Mouse (Mus musculus): ENCODE data around the gene Hmgn1. TPM values are rescaled to one million over a fixed set of nuclear protein-coding genes. Genes with fewer than 3 reads are reported as not detected.

Hmgn1 gene
- 10 to 100 TPM; 49.9 to 58.0 TPM for total RNA-seq (2021)
- long read RNA-seq, experiment 1, transcript Hmgn1-201 (6 exons, 2,174 nt): major isoform, 29 of 36 reads
- long read RNA-seq, experiment 1, partial matches to known transcripts: 0 of 36 reads
- long read RNA-seq, experiment 1, other reads (novel, unspliced or antisense): 7 of 36 reads
- long read RNA-seq, experiment 2, transcript Hmgn1-201 (6 exons, 2,174 nt): major isoform, 27 of 36 reads
- long read RNA-seq, experiment 2, partial matches to known transcripts: 2 of 36 reads
- long read RNA-seq, experiment 2, other reads (novel, unspliced or antisense): 7 of 36 reads

DNA sequence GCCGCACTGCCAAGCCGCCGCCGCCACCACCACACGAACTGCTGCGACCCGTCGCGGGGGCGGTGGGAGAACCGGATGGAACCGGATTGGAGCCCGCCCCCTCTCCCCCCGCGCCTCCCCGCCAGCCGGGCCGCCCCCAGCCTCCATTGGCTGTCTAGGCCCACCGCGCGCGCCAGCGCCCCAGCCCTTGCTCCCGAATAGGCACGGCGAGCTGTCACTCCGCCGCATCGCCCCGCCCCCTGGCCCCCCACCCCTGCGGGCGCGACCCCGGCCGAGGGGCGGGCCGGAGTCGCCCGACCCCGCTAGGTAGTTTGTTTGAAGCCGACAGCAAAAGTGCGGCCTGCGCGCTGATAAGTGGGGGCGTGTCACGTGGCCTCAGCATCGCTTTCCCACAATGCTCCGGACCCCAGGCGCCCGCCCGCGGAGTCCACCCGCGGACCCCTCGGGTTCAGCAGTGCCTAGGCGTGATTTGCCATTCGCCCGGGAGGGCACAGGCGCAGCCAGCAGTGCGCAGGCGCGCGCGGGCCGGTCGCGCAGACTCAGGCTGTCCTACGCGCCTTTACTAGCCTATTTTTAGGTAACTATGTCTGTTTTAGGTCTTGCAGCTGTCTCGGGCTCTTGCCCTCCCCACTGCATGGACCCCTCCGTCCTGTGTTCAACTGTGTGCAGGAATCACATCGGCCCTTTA, at the start of gene Hmgn1:
TSS of gene Hmgn1 (minus strand) at position 73 of the 688 bp plus-strand sequence.
- intact Hi-C loops (cut with DNase I): loop anchor here (2.0 kb wide), 1 partner anchor 45 kb away; the partner anchor contains the start of gene Brwd1
- DNase-seq (ENCODE audit: low spot score in 2 of 2): peak; percentile 95 to 96

DNA sequence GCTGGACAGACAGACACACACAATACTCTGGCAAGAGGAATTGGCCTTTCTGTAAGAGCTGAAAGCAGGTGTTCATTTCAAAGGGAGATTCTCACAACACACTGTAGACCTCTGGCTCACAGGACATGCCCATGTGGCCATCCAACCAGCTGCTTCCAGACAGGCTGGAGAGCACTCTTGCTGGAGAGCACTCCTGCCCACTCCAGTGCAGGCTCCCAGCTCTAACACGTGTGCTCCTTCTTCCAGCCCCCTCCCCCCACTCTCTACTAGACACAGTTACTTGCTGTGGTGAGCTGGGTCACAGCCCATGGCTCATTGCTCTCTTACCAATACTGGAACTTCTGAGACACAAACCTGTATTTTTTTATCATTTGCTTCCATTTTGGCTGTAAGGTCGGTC, 47.9 kb upstream of the Hmgn1 start:
- intact Hi-C loops (cut with DNase I): no loop called here
- no peak for DNase-seq (ENCODE audit: low spot score in 2 of 2)

DNA sequence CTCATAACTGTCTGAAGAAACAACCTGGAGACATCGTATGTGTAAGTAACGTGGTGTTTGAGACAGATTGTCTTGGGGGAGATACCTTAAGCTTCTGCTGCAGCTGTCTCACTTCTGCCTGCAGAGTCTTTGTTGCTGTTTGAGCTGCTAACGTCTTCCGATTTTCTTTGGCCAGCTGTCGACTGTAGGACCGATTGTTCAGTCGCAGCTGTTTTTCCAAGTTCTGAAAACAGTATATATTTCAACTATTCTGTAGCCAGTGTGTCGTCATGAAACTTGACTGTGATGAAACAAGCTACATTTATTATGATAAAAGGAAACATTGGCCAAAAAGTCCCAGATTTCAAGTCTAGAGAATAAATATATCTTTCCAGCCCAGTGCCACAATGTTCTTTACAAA, 46.1 kb upstream of the Hmgn1 start:
- intact Hi-C loops (cut with DNase I): no loop called here
- DNase-seq (ENCODE audit: low spot score in 2 of 2): no peak

DNA sequence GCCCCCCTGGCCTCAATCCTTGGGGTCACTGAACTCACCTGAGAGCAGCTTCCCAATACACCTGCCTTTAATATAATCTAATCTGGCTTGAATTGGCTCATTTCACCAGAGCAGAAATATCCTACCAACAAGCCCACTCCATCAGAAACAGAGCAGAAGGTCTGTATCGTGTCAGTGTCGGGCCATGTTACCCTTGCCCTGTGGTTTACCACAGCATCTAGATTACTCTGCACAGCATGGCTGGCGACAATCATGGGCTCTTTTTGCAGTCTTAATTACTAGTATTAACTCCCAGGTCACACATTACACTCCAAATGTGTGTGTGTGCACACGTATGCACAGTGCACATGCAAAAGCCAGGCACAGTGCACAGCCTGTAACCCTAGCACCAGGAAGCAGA, 41.3 kb upstream of the Hmgn1 start:
- intact Hi-C loops (cut with DNase I): no loop called here
- no peak for DNase-seq (ENCODE audit: low spot score in 2 of 2)

DNA sequence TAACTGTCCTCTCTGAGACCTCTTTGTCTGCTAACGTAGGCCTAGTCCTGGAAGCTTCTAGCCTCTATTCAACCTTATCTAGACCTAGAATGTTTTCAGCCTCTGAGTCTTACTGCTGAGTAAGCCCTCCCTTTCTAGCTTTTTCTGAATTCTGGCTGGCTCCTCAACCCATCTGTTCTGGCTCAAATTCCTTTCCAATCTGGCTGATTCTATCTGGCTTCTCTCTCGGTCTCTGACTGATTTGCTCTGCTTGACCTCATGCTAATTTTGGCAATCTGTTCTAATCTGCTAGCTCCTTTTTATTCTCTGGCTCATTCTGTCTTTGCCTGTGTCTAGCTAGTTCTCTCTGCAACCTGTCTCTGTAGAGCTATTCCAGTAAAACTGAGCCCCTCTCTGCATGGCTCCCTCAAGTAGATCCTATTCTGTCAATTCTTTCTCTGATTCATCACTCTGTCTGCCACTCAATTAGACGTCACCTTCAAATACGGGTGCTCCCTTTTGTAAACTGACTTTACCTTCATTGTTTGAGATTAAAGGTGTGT, 38.3 kb upstream of the Hmgn1 start:
- no peak for DNase-seq (ENCODE audit: low spot score in 2 of 2)
- intact Hi-C loops (cut with DNase I): no loop called here

DNA sequence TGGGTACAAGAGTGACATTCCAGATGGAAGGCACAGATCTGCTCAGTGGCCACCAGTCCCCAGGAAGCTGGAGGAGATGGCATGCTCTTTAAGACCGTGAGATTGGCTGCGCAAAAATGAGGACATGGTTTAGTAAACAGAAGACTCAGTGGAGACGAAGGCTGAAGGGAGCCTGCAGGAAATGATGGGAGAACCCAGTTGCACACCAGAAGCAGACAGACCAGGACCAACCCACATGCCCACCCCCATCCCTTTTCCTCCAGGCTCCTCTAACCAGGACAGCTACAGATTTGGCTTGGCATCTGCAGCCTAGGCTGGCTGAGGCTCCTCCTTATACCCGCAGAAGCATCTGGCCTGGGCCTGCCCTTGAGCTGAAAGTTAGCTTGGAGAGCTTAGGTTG, 33.8 kb upstream of the Hmgn1 start:
- intact Hi-C loops (cut with DNase I): no loop called here
- no peak for DNase-seq (ENCODE audit: low spot score in 2 of 2)

DNA sequence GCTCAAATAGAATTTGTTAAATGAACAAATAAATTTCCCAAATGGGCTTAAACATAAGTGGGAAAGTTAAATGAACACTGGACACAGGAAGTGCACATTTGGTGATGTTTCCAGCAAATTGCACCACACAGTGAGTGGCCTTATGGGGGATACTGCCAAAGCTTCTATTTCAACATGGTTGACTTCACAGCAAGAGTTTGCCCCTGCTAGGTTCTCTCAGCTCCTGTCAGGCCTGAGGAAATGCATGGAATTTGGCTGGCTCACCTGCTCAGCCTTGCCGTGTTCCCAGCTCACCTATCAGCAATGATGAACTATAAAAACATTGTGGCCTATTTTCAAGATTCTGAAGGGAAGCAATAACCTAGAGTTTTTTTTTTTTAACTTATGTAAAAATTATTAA, 33.4 kb upstream of the Hmgn1 start:
- DNase-seq (ENCODE audit: low spot score in 2 of 2): no peak
- intact Hi-C loops (cut with DNase I): no loop called here

DNA sequence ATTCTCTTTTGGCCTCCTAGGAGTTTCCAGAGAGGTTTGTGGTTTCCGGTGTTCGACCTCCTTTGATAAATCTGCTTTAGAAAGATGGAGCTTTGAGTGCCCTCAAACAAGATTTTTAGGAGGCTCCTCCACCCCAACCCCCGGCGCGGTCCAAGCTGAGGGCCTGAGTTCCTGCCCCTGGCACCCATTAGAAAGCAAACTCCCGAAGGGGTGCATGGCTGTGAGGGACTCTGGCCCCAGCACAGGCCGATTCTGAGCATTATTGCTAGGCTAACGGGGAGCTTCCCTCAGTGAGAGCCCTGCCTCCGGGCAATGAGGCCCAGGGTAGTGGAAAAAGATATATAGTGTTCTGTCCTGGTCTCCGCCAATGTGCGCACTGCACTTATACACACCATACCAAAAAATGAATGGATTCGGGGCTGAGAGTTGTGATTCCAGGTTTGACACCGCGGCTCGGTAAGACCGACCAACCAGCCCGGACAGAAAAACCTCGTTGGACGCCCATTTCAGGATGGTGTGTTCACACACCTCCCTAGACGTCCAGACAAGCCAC, 32.3 kb upstream of the Hmgn1 start:
- intact Hi-C loops (cut with DNase I): no loop called here
- DNase-seq (ENCODE audit: low spot score in 2 of 2): no peak

DNA sequence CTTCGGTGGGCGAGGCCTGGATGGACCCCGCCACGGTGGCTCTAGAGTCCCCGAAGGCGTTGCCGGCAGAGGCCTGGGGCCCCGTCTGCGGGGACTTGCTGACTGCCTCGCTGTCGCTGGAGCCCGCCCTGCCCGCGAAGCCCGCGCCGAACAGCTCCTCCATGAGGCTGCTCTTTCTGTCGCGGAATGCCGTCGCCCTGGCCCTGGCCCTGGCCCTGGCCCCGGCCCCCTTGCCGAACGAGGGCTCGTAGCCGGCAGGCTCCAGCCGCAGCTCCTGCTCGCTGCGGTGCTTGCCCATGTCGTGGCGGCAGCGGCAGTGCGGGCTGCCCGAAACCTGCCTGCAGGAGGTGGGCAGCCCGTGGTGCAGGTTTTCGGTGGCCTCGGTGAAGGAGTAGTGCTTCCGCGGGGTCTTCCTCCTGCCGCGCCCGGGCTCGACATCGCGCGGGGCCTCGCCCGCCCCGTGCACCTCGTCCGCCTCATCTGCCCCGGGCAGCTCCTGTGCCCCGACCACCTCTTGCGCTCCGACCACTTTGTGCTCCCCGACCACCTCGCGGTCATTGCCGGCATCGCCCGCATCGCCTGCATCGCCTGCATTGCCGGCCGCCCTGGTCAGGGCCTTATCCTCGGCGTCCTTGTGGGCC, 31.7 kb upstream of the Hmgn1 start:
- peak; percentile 43 to 52 for DNase-seq (ENCODE audit: low spot score in 2 of 2)
- intact Hi-C loops (cut with DNase I): no loop called here

DNA sequence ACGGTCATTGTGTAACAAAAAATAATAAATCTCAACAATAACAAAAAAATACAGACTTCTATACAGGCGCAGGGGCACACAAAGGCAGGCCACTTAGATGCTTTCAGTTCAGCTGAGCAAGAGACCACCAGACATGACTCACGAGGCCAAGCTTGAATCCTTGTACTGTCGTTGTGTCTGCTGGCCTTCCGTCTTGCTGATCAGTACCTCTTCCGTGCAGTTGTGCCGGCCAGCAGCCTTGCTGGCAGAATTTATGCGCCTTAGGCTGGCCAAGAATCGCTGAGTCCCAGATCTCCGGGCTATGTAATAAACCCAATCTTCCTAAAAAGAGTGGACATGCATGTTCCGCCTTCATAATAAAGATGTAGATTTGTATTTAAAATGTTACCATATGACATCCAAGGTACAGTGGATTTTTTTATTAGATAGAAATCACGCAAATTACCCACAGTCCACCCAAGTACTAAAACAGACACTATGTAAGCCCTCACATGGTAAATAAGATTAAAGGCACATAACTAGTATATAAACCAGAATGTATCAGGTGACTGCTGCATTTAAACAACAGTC, 31.1 kb upstream of the Hmgn1 start:
- intact Hi-C loops (cut with DNase I): no loop called here
- DNase-seq (ENCODE audit: low spot score in 2 of 2): no peak

DNA sequence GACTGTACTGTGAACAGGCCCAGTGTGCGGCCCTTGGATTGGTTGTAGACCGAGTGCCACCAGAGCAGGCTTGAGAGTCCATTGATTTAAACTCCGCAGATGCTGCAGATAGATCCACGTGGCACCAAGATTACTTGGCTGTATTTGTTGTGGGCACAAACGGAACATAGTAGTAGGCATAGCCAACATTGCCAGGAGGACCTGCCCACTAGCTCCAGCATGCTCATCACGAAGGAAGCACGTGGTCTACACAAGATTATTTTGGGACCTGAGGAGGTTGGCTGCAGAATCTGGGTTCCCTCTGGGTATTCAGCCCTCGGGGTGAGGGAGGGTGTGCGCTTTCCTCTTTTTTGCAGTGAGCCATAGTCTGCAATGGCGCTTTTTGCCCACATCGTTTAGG, 29.6 kb upstream of the Hmgn1 start:
- intact Hi-C loops (cut with DNase I): loop anchor here (2.0 kb wide), 1 partner anchor 34 kb away; no protein-coding TSS in a partner anchor
- peak; percentile 73 to 85 for DNase-seq (ENCODE audit: low spot score in 2 of 2)

DNA sequence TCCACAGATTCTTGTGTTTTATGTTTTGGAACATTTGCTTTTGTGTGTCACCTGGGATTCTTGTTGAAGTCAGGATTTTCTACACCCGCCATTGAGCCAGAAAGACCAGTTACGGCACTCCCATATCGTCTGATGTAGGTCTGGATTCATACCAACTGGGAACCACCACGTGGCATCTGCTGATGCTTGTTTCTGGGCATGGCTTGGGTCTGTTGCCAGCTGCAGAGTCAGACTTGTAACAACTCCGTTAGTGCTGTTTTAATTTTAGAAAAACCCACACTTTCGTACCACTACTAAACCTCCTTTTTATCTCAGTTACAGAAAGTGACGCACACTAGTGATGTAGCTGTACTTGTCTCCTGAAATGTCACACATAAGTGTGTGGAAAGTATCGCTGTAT, 28.5 kb upstream of the Hmgn1 start:
- peak; percentile 78 to 91 for DNase-seq (ENCODE audit: low spot score in 2 of 2)
- intact Hi-C loops (cut with DNase I): loop anchor here (2.0 kb wide), 1 partner anchor 35 kb away; no protein-coding TSS in a partner anchor

DNA sequence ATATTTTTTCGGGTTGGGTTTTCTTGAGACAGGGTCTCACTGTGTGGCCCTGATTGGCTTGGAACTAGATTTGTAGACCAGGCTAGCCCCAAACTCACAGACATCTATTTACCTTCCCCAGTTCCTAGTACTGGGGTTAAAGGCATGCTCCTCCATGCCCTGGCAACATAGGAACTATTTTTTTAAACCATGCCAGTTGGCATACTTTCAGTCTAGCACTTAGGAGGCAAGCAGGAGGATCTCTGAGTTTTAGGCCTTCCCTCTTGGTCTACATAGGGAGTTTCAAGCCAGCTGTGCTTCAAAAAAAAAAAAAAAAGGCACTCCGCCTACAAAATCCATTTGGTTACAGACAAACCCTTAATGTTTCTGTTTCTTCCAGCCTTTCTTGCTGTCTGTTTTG, 26.9 kb upstream of the Hmgn1 start:
- DNase-seq (ENCODE audit: low spot score in 2 of 2): no peak
- intact Hi-C loops (cut with DNase I): no loop called here

DNA sequence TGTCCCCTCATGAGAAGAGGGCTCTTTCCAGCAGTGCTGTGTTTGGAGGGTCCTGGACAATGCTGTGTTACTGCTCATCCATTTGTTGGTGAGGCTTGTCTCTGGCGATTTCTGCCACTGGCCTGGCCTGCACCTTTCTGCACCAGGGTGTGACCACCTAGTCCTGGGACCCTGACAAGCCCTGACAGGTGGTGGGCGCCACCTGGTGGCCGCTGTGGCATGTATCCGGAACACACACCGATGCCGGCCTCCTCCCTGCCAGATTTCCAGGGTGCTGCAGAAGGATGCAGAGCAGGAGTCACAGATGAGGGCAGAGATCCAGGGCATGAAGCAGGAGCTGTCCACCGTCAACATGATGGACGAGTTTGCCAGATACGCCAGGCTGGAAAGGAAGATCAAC, 24.0 kb upstream of the Hmgn1 start:
- intact Hi-C loops (cut with DNase I): no loop called here
- peak; percentile 59 to 68 for DNase-seq (ENCODE audit: low spot score in 2 of 2)

DNA sequence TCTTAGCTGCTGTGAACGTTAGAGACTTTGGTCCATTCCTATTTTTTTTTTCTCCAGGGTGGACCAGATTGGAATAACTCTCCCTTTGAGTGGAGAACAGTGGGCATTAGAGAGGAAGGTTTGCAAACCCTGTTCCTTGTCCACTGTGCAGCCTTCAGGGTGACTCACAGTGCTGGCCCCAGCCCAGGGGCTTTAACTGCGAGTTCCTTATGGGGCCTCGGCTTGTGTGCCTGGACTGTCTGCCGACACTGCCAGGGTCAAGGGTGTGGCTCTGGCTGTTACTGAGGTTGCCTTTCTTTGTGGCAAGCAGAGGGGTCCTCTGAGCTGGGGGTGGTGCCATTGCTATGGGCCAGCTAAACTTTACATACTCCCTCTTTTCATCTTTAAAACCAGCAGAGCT, 23.5 kb upstream of the Hmgn1 start:
- intact Hi-C loops (cut with DNase I): no loop called here

DNA sequence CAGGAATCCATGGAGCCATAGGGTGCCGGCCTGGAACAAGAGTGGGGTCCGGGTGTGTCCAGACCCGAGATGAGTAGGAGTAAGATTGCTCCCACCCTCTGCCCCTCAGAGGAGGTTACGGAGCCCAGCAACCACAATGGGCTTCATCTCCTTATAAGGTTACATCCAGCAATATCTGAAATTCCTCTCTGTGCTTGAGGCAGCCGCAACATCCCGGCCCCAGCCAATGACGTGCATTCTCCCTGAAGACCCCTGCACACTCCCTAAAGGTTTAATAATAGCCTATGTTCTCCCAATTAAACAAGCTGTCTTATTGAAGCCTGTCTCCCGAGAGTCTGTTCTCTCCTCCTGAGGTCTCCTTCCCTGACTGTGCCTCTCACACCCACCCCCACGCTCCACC, 21.8 kb upstream of the Hmgn1 start:
- intact Hi-C loops (cut with DNase I): loop anchor here (5.0 kb wide), 1 partner anchor 193 kb away; no protein-coding TSS in a partner anchor
- DNase-seq (ENCODE audit: low spot score in 2 of 2): no peak

More for the DNA sequence above, 23.5 kb upstream of the Hmgn1 start:
- DNase-seq (ENCODE audit: low spot score in 2 of 2): no peak

DNA sequence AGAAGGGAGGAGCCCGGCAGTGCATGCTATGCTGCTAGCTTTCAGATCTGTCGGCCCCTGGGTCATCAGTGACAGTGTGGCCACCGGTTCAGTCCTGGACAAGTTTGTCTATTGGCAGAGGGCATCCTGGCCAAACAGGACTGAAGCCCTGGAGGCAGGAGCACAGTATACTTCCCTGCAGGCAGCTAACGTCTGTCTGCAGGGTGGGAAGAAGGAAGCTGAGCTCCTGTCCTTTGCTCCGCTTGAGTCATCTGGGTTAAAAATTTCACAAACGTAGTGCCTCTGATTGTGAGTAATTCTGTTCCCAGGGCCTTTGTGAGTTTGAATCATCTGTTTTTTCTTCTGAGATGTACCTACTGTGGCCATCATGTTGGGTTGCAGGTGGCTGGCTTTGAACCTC, 21.3 kb upstream of the Hmgn1 start:
- DNase-seq (ENCODE audit: low spot score in 2 of 2): no peak
- intact Hi-C loops (cut with DNase I): loop anchor here (5.0 kb wide), 1 partner anchor 193 kb away; no protein-coding TSS in a partner anchor

DNA sequence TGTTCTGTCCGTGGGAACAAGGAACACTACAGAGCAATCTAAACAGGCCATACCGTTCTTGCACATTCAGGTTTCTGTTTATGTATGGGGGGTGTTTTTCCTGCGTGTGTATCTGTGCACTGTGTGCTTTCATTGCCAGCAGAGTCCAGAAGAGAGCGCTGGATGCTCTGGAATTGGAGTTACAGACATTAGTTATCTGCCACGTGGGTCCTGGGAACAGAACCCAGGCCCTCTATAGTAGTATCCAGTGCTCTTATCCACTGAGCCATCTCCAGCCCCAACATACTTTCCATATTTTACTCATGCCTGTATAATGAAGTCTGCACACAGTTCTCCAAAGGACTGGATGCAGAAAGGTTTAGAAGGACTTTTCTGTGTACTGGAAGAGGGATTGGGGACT, 18.3 kb upstream of the Hmgn1 start:
- intact Hi-C loops (cut with DNase I): loop anchor here (5.0 kb wide), 1 partner anchor 196 kb away; no protein-coding TSS in a partner anchor
- no peak for DNase-seq (ENCODE audit: low spot score in 2 of 2)

DNA sequence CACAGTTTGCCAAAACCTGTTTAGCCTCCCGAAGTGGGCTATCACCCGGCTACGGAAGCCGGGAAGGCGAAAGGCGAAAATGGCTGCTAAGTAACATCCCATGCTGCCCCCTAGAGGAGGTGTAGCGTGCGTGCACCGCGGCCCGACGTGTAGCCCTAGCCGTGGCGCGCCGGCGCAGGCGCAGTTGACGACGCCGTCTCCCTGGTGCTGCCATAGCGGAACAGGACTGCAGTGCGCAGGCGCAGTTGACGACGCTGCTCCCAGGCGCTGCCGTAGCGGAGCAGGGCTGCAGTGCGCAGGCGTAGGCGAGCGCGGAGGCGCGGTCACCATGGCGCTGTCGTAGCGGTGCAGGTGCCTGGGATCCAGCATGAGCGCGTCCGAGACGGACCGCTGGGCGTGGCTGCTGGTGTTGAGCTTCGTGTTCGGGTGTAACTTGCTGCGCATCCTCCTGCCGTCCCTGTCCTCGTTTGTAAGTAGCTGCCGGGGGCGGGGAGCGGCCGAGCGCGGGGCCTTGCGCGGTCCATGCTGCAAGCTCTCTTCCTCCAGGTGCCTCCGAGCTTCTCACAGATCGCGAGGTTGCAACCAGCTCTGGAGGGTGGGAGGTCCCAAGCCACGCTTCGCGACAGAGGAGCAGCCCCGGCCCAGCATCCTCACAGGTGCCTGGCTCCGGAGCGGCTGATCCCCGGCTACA, 17.7 kb upstream of the Hmgn1 start, which contains the start of gene Wrb:
TSS of gene Wrb (plus strand) at position 298 of the 691 bp plus-strand sequence.
- peak; percentile 100 for DNase-seq (ENCODE audit: low spot score in 2 of 2)
- intact Hi-C loops (cut with DNase I): loop anchor here (5.0 kb wide), 1 partner anchor 197 kb away; no protein-coding TSS in a partner anchor

All from left cerebral cortex, postnatal 14 days (tissue).